Mouse (Mus musculus): ENCODE results near the gene Tyrp1. TPM values are rescaled to one million over a fixed set of nuclear protein-coding genes. Genes with fewer than 3 reads are reported as not detected.

Tyrp1 gene
- polyA plus RNA-seq, 1 experiment from 2014 or later: 0.24 TPM

- ATAC-seq (ENCODE audit: low read depth): peak; percentile 85
- under 1% methylated on average over 17 of the region's 17 CpGs for WGBS
- Histone ChIP-seq H3K4me1 (replicated peaks) (peaks cover 10% of the 10 kb centered on the region), H3K4me2 (peak overlapping the region; percentile 68), H3K27ac (replicated peaks) (0 out of 2 replicates have a peak overlapping the region, but pooled peaks have one; percentile 28), H3K36me3 (no peaks in the 10 kb centered on the region), H3K9ac (peak overlapping the region; percentile 58), H3K27me3 (no peaks in the 10 kb centered on the region), H3K9me3 (no peaks in the 10 kb centered on the region), H3K4me3 (peak overlapping the region; percentile 35)
Observed at GRCm38 (mm10) chr4:80864511-80864922, 30.6 kb downstream of the Tyrp1 start.

GRCm38 (mm10) chr4:80866065-80866464 lies 32.1 kb downstream of the Tyrp1 start:
- Histone ChIP-seq H3K4me3 (no peak overlapping the region), H3K9ac (no peak overlapping the region), H3K9me3 (no peaks in the 10 kb centered on the region), H3K27me3 (no peaks in the 10 kb centered on the region), H3K4me1 (replicated peaks) (peaks cover 10% of the 10 kb centered on the region), H3K27ac (replicated peaks) (no peak overlapping the region), H3K4me2 (no peak overlapping the region), H3K36me3 (no peaks in the 10 kb centered on the region)
- peak; percentile 80 for ATAC-seq (ENCODE audit: low read depth)
- 22% methylated on average over 5 of the region's 5 CpGs for WGBS

DNA sequence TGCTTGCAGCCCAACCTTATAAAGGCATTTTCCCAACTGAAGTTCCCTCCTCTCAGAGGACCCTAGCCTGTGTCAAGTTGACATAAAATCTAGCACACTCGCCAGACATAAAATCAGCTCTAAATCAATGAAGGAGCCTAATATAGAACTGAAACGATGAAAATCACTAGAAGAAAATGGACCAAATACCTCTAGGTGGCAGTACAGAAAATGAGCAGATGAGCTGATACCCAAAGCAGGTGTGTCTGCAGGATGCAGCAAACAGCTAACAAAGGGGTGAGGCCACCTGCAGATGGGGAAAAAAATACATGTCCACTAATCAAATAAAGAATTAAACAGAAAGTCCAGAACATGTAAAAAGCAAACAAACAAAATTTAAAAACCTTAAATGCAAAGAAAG lies 35.7 kb downstream of the Tyrp1 start:
- Histone ChIP-seq H3K4me1 (replicated peaks) (peaks cover 4% of the 10 kb centered on the region), H3K27ac (replicated peaks) (no peak overlapping the region), H3K9me3 (no peaks in the 10 kb centered on the region), H3K36me3 (no peaks in the 10 kb centered on the region), H3K9ac (no peak overlapping the region), H3K4me2 (no peak overlapping the region), H3K4me3 (no peak overlapping the region), H3K27me3 (no peaks in the 10 kb centered on the region)
- WGBS: 59% methylated on average over 2 of the region's 2 CpGs
- ATAC-seq (ENCODE audit: low read depth): no peak

GRCm38 (mm10) chr4:80872847-80873644 lies 39.1 kb downstream of the Tyrp1 start:
- Histone ChIP-seq H3K27ac (replicated peaks) (no peak overlapping the region), H3K4me3 (no peak overlapping the region), H3K9me3 (no peaks in the 10 kb centered on the region), H3K27me3 (no peaks in the 10 kb centered on the region), H3K36me3 (no peaks in the 10 kb centered on the region), H3K9ac (no peak overlapping the region), H3K4me2 (no peak overlapping the region), H3K4me1 (replicated peaks) (no peaks in the 10 kb centered on the region)
- WGBS: 33% methylated on average over 6 of the region's 6 CpGs
- 0 out of 2 replicates have a peak, but pooled peaks have one; percentile 19 for ATAC-seq (ENCODE audit: low read depth)

DNA sequence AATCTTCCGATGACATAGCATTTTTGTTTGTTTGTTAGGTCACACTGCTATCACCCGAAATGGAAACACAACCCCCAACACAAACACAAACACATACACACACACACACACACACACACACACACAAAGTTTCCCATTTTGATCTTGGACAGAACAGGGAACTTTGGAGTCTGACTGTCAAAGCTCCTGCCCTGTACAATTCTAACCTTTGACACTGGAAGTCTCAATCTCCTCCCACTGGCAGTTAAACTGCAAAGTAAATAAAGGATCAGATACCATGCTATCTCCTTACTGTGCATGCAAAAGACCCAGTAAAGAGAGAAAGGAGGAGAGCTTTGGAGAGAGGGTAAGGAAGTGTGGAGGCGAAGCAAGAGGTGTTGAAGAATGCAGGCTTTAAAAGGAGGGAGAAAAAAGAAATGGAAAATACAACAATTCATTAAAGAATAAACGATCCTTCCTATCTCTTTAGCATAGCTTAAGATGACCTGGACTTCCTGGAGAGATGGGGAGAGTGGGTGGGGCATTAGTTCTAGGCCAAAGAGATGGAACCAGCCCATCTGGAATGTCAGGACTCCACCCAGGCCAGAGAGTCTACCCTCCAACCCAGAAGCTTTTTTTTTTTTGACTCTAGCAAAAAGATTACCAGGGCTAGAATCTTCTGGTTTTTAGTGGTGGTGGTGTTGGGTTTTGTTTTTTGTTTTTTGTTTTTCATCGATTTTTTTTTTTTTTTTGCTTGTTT lies 40.4 kb downstream of the Tyrp1 start:
- no peaks in the 10 kb centered on the region for H3K9me3 ChIP-seq
- WGBS: 55% methylated on average over 5 of the region's 5 CpGs
- H3K4me3 ChIP-seq: no peak overlapping the region
- H3K9ac ChIP-seq: no peak overlapping the region
- ATAC-seq (ENCODE audit: low read depth): no peak
- no peaks in the 10 kb centered on the region for H3K27me3 ChIP-seq
- H3K4me1 ChIP-seq (replicated peaks): no peaks in the 10 kb centered on the region
- H3K4me2 ChIP-seq: no peak overlapping the region
- H3K27ac ChIP-seq (replicated peaks): no peak overlapping the region
- no peaks in the 10 kb centered on the region for H3K36me3 ChIP-seq

- H3K27ac ChIP-seq (replicated peaks): no peak overlapping the region
- 78% methylated on average over 4 of the region's 4 CpGs for WGBS
- ATAC-seq (ENCODE audit: low read depth): no peak
- no peak overlapping the region for H3K9ac ChIP-seq
- no peaks in the 10 kb centered on the region for H3K4me1 ChIP-seq (replicated peaks)
- no peaks in the 10 kb centered on the region for H3K27me3 ChIP-seq
- H3K9me3 ChIP-seq: no peaks in the 10 kb centered on the region
- no peak overlapping the region for H3K4me3 ChIP-seq
- no peaks in the 10 kb centered on the region for H3K36me3 ChIP-seq
- no peak overlapping the region for H3K4me2 ChIP-seq
Observed at GRCm38 (mm10) chr4:80875055-80875454, 41.1 kb downstream of the Tyrp1 start.

GRCm38 (mm10) chr4:80881996-80882599 lies 48.2 kb downstream of the Tyrp1 start:
- H3K4me1 ChIP-seq (replicated peaks): no peaks in the 10 kb centered on the region
- H3K36me3 ChIP-seq: no peaks in the 10 kb centered on the region
- H3K27me3 ChIP-seq: no peaks in the 10 kb centered on the region
- ATAC-seq (ENCODE audit: low read depth): no peak
- no peaks in the 10 kb centered on the region for H3K9me3 ChIP-seq
- no peak overlapping the region for H3K4me2 ChIP-seq
- no peak overlapping the region for H3K4me3 ChIP-seq
- WGBS: 88% methylated on average over 1 of the region's 1 CpGs
- H3K27ac ChIP-seq (replicated peaks): no peak overlapping the region
- no peak overlapping the region for H3K9ac ChIP-seq

GRCm38 (mm10) chr4:80886631-80887030 lies 52.7 kb downstream of the Tyrp1 start:
- no peaks in the 10 kb centered on the region for H3K9me3 ChIP-seq
- H3K4me3 ChIP-seq: no peak overlapping the region
- no peak overlapping the region for H3K4me2 ChIP-seq
- ATAC-seq (ENCODE audit: low read depth): no peak
- no peaks in the 10 kb centered on the region for H3K27me3 ChIP-seq
- no peaks in the 10 kb centered on the region for H3K4me1 ChIP-seq (replicated peaks)
- no peaks in the 10 kb centered on the region for H3K36me3 ChIP-seq
- H3K9ac ChIP-seq: no peak overlapping the region
- WGBS: 79% methylated on average over 4 of the region's 4 CpGs
- no peak overlapping the region for H3K27ac ChIP-seq (replicated peaks)

DNA sequence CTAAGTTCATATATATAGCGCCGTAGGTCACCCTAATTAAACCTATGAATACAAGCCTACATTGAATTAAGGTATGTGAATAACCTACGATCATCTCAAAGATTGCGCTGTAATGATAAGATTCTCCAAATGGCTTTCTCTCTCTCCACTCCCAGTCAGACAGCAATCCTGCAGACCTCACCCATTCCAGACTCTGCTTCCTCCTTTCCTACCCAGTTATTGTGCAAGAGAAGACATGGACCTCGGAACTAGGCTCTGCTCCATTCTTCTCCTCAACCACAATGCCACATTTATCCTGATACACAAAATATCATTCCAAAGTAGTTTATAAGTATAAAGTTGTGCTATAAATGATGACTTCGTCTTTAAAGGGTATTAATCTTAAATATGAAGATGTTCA lies 57.1 kb downstream of the Tyrp1 start:
- no peak overlapping the region for H3K4me3 ChIP-seq
- H3K27ac ChIP-seq (replicated peaks): no peak overlapping the region
- ATAC-seq (ENCODE audit: low read depth): no peak
- H3K9ac ChIP-seq: no peak overlapping the region
- H3K36me3 ChIP-seq: no peaks in the 10 kb centered on the region
- H3K27me3 ChIP-seq: no peaks in the 10 kb centered on the region
- 91% methylated on average over 6 of the region's 6 CpGs for WGBS
- H3K4me1 ChIP-seq (replicated peaks): no peaks in the 10 kb centered on the region
- H3K4me2 ChIP-seq: no peak overlapping the region
- no peaks in the 10 kb centered on the region for H3K9me3 ChIP-seq

DNA sequence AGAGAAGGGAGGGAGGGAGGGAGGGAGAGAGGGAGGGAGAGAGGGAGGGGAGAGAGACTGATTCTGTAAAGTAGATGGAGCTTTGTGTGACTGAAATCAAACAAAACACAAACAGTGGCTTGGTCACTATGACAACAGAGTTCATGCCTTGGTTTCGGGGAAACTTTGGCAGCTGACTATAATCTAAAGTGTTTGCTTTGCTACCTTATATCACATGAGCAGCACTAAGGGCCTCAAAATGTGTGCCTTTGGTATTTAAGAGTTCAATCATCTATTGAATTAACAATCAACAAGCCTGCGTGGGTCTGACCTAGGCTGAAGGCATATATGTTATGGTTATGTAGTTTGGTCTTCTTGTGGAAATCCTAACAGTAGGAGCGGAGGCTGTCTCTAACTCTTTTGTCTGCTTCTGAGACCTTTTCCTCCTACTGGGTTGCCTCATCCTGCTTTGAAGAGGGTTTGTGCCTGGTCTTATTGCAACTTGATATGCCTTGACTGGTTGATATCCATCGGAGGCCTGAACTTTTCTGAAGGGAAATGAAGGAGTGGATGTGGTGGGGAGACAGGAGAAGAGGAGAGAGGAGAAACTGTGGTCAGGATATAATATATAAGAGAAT lies 61.5 kb downstream of the Tyrp1 start:
- no peak overlapping the region for H3K27ac ChIP-seq (replicated peaks)
- no peak overlapping the region for H3K4me2 ChIP-seq
- no peak overlapping the region for H3K9ac ChIP-seq
- H3K9me3 ChIP-seq: no peaks in the 10 kb centered on the region
- WGBS: 75% methylated on average over 4 of the region's 4 CpGs
- no peak overlapping the region for H3K4me3 ChIP-seq
- no peak for ATAC-seq (ENCODE audit: low read depth)
- H3K27me3 ChIP-seq: no peaks in the 10 kb centered on the region
- H3K4me1 ChIP-seq (replicated peaks): no peaks in the 10 kb centered on the region
- H3K36me3 ChIP-seq: no peaks in the 10 kb centered on the region
